Mouse (Mus musculus) hematopoietic stem cell, adult 5-6 weeks (primary cell): ENCODE data around the gene Trp53i13. TPM values are rescaled to one million over a fixed set of nuclear protein-coding genes. Genes with fewer than 3 reads are reported as not detected.

Experiments
- ATAC-seq, 2 experiments: fragments of 125-278 bp in 1 of 2; replicated peaks in 1 of 2; 2 replicates each; pipeline ENCODE4 v1.8.0; 2016 to 2017; ENCODE audit warnings: inconsistent platforms in 2 of 2, mild to moderate bottlenecking in 2 of 2, moderate number of reproducible peaks in 2 of 2, low read depth in 1 of 2, moderate TSS enrichment in 1 of 2; ENCODE audit not compliant: low FRiP score in 2 of 2, poor library complexity in 2 of 2, severe bottlenecking in 2 of 2, insufficient read depth in 1 of 2, low TSS enrichment in 1 of 2
- total RNA-seq: library from RNA; stranded (forward); fragments of 172-1452, 232-1000 nt; gene quantifications from 2 replicates; pipeline ENCODE4 v1.2.3, GENCODE M21; 2017

Gene Trp53i13
- total RNA-seq, 1 experiment from 2014 or later = 5.4 TPM

GRCm38 (mm10) chr11:77512891-77513810 lies 2.6 kb downstream of the Trp53i13 start:
- ATAC-seq = peak; percentile 36 to 44

- no peak for ATAC-seq
Observed at GRCm38 (mm10) chr11:77511336-77511735, 4.4 kb downstream of the Trp53i13 start.

- ATAC-seq = peak; percentile 69 to 76; a peak in 3 of 4 replicates
Observed at GRCm38 (mm10) chr11:77508068-77509021, 7.4 kb downstream of the Trp53i13 start.

- no peak for ATAC-seq
Observed at GRCm38 (mm10) chr11:77507426-77507825, 8.4 kb downstream of the Trp53i13 start.

GRCm38 (mm10) chr11:77506941-77507340 lies 8.8 kb downstream of the Trp53i13 start:
- no peak for ATAC-seq

- no peak for ATAC-seq
Observed at GRCm38 (mm10) chr11:77506273-77506672, 9.5 kb downstream of the Trp53i13 start.

GRCm38 (mm10) chr11:77505291-77505980 lies 10.3 kb downstream of the Trp53i13 start:
- no peak for ATAC-seq

GRCm38 (mm10) chr11:77504377-77504776 lies 11.4 kb downstream of the Trp53i13 start:
- no peak for ATAC-seq

- no peak for ATAC-seq
Observed at GRCm38 (mm10) chr11:77503511-77503910, 12.3 kb downstream of the Trp53i13 start.

GRCm38 (mm10) chr11:77502481-77502880 lies 13.3 kb downstream of the Trp53i13 start:
- no peak for ATAC-seq

- no peak for ATAC-seq
Observed at GRCm38 (mm10) chr11:77501971-77502370, 13.8 kb downstream of the Trp53i13 start.

- peak; percentile 58 to 59 for ATAC-seq
Observed at GRCm38 (mm10) chr11:77501392-77501791, 14.4 kb downstream of the Trp53i13 start.

GRCm38 (mm10) chr11:77500361-77501325 lies 15.1 kb downstream of the Trp53i13 start:
- no peak for ATAC-seq

- ATAC-seq = no peak
Observed at GRCm38 (mm10) chr11:77499354-77499753, 16.4 kb downstream of the Trp53i13 start.

- ATAC-seq = no peak
Observed at GRCm38 (mm10) chr11:77498261-77499139, 17.3 kb downstream of the Trp53i13 start.
